ENCODE assay signal across 22 mouse cellular contexts in genomic region chr6:62067024-62067380, GRCm38 (mm10).
A peak's percentile ranks its signal among the peaks of the same experiment; 100 is the strongest.
DNase-seq lines count a peak whose midpoint lies in the region; ATAC-seq lines count a peak whose summit lies in the region.
"Had no signal": no experiment of that assay in that cellular context is flagged by ENCODE, and none has a peak within 500 bp of the region (broad histone marks: within the 10 kb centered on the region; RNA-seq: fewer than 3 reads in every experiment).

No protein-coding gene starts in this region.

- no peak for DNase-seq in hindbrain, embryonic 11.5 days (ENCODE audit: low spot score)
- no peak for DNase-seq in hindbrain, embryonic 10.5 days (ENCODE audit: low spot score)
- no peak for DNase-seq in midbrain, embryonic 11.5 days (ENCODE audit: low spot score, missing footprints)
- no peak for DNase-seq in midbrain, embryonic 14.5 days
- DNase-seq in midbrain, embryonic 10.5 days (ENCODE audit: low spot score): no peak
- DNase-seq in retina, postnatal 1 day: peak; percentile 54
- DNase-seq in layer of hippocampus, adult 11-12 months (ENCODE audit: low spot score): no peak
- DNase-seq: adrenal gland, adult 2 months; adrenal gland, postnatal 10 days; adrenal gland, postnatal 25 days; cerebellum, adult 11 months; cerebellum, adult 18-20 months; cerebellum, adult 8-10 months; cerebellum, adult 9-11 months; cerebellum, postnatal 14 days; cerebellum, postnatal 36 days had no signal

- H3K4me2 ChIP-seq in hindbrain, embryonic 11.5 days (replicated peaks; ENCODE audit: low read depth, low read length): no peak overlapping the region
- H3K4me2 ChIP-seq in midbrain, embryonic 12.5 days (replicated peaks): no peak overlapping the region
- H3K4me2 ChIP-seq in midbrain, embryonic 11.5 days: no peak overlapping the region
- no peak overlapping the region for H3K4me2 ChIP-seq in midbrain, embryonic 14.5 days (ENCODE audit: low read length)
- H3K4me2 ChIP-seq: embryonic facial prominence, embryonic 12.5 days; embryonic facial prominence, embryonic 15.5 days; forebrain, embryonic 12.5 days had no signal

- H3K4me1 ChIP-seq in hindbrain, embryonic 11.5 days (replicated peaks; ENCODE audit: control insufficient read depth, insufficient read depth, low read length): no peaks in the 10 kb centered on the region
- H3K4me1 ChIP-seq in hindbrain, embryonic 10.5 days (replicated peaks): no peaks in the 10 kb centered on the region
- H3K4me1 ChIP-seq in midbrain, embryonic 12.5 days: no peaks in the 10 kb centered on the region
- H3K4me1 ChIP-seq in midbrain, embryonic 11.5 days (ENCODE audit: control insufficient read depth, insufficient read depth, low read length): no peaks in the 10 kb centered on the region
- H3K4me1 ChIP-seq in midbrain, embryonic 14.5 days (ENCODE audit: control insufficient read depth, insufficient read depth, low read length): no peaks in the 10 kb centered on the region; the same call in 1 of the 2 replicates
- no peaks in the 10 kb centered on the region for H3K4me1 ChIP-seq in midbrain, embryonic 10.5 days
- H3K4me1 ChIP-seq: embryonic facial prominence, embryonic 12.5 days; embryonic facial prominence, embryonic 15.5 days; forebrain, embryonic 10.5 days; forebrain, embryonic 12.5 days had no signal

- H3K27ac ChIP-seq in hindbrain, embryonic 11.5 days (ENCODE audit: low read depth, low read length): no peak overlapping the region
- H3K27ac ChIP-seq in hindbrain, embryonic 10.5 days: no peak overlapping the region
- H3K27ac ChIP-seq in midbrain, embryonic 12.5 days (replicated peaks): no peak overlapping the region
- no peak overlapping the region for H3K27ac ChIP-seq in midbrain, embryonic 11.5 days (ENCODE audit: low read depth, low read length)
- no peak overlapping the region for H3K27ac ChIP-seq in midbrain, embryonic 14.5 days (replicated peaks; ENCODE audit: low read depth, low read length)
- H3K27ac ChIP-seq in midbrain, embryonic 10.5 days (replicated peaks): no peak overlapping the region
- H3K27ac ChIP-seq: embryonic facial prominence, embryonic 12.5 days; embryonic facial prominence, embryonic 15.5 days; forebrain, embryonic 10.5 days; forebrain, embryonic 12.5 days had no signal

- WGBS in hindbrain, embryonic 11.5 days: 85% methylated on average over 4 of the region's 4 CpGs
- WGBS in hindbrain, embryonic 10.5 days: 87% methylated on average over 4 of the region's 4 CpGs
- 73% methylated on average over 4 of the region's 4 CpGs for WGBS in midbrain, embryonic 12.5 days
- WGBS in midbrain, embryonic 11.5 days: 82% methylated on average over 4 of the region's 4 CpGs
- 69% methylated on average over 4 of the region's 4 CpGs for WGBS in midbrain, embryonic 14.5 days
- 91% methylated on average over 4 of the region's 4 CpGs for WGBS in midbrain, embryonic 10.5 days

- no peak overlapping the region for H3K9ac ChIP-seq in hindbrain, embryonic 11.5 days (ENCODE audit: low read depth, low read length)
- H3K9ac ChIP-seq in midbrain, embryonic 12.5 days (replicated peaks): no peak overlapping the region
- H3K9ac ChIP-seq in midbrain, embryonic 11.5 days (ENCODE audit: low read length): no peak overlapping the region
- no peak overlapping the region for H3K9ac ChIP-seq in midbrain, embryonic 14.5 days (replicated peaks; ENCODE audit: low read length)
- H3K9ac ChIP-seq: embryonic facial prominence, embryonic 12.5 days; embryonic facial prominence, embryonic 15.5 days; forebrain, embryonic 12.5 days had no signal

- H3K36me3 ChIP-seq in hindbrain, embryonic 11.5 days (ENCODE audit: control insufficient read depth, insufficient read depth, low read length): no peaks in the 10 kb centered on the region
- H3K36me3 ChIP-seq in hindbrain, embryonic 10.5 days: no peaks in the 10 kb centered on the region
- H3K36me3 ChIP-seq in midbrain, embryonic 12.5 days: no peaks in the 10 kb centered on the region
- H3K36me3 ChIP-seq in midbrain, embryonic 11.5 days (ENCODE audit: control insufficient read depth, insufficient read depth, low read length): no peaks in the 10 kb centered on the region
- no peaks in the 10 kb centered on the region for H3K36me3 ChIP-seq in midbrain, embryonic 14.5 days (ENCODE audit: control insufficient read depth, insufficient read depth, low read length)
- no peaks in the 10 kb centered on the region for H3K36me3 ChIP-seq in midbrain, embryonic 10.5 days
- H3K36me3 ChIP-seq: embryonic facial prominence, embryonic 12.5 days; embryonic facial prominence, embryonic 15.5 days; forebrain, embryonic 10.5 days; forebrain, embryonic 12.5 days had no signal

- no peaks in the 10 kb centered on the region for H3K27me3 ChIP-seq in hindbrain, embryonic 11.5 days (ENCODE audit: control insufficient read depth, insufficient read depth, low read length)
- H3K27me3 ChIP-seq in hindbrain, embryonic 10.5 days (ENCODE audit: insufficient read depth, poor library complexity, severe bottlenecking): no peaks in the 10 kb centered on the region
- no peaks in the 10 kb centered on the region for H3K27me3 ChIP-seq in midbrain, embryonic 12.5 days
- no peaks in the 10 kb centered on the region for H3K27me3 ChIP-seq in midbrain, embryonic 11.5 days (ENCODE audit: control insufficient read depth, insufficient read depth, low read length)
- no peaks in the 10 kb centered on the region for H3K27me3 ChIP-seq in midbrain, embryonic 14.5 days (ENCODE audit: control insufficient read depth, insufficient read depth, low read length)
- no peaks in the 10 kb centered on the region for H3K27me3 ChIP-seq in midbrain, embryonic 10.5 days (ENCODE audit: low read depth, poor library complexity, severe bottlenecking)
- H3K27me3 ChIP-seq: embryonic facial prominence, embryonic 12.5 days; embryonic facial prominence, embryonic 15.5 days; forebrain, embryonic 12.5 days had no signal

- no peaks in the 10 kb centered on the region for H3K9me3 ChIP-seq in hindbrain, embryonic 11.5 days (ENCODE audit: control insufficient read depth, low read length)
- no peaks in the 10 kb centered on the region for H3K9me3 ChIP-seq in hindbrain, embryonic 10.5 days
- H3K9me3 ChIP-seq in midbrain, embryonic 12.5 days: no peaks in the 10 kb centered on the region
- H3K9me3 ChIP-seq in midbrain, embryonic 11.5 days (ENCODE audit: control insufficient read depth, low read length): no peaks in the 10 kb centered on the region
- no peaks in the 10 kb centered on the region for H3K9me3 ChIP-seq in midbrain, embryonic 14.5 days (ENCODE audit: control insufficient read depth, low read length)
- H3K9me3 ChIP-seq in midbrain, embryonic 10.5 days (replicated peaks): no peaks in the 10 kb centered on the region
- H3K9me3 ChIP-seq: embryonic facial prominence, embryonic 12.5 days; embryonic facial prominence, embryonic 15.5 days; forebrain, embryonic 10.5 days; forebrain, embryonic 12.5 days had no signal

- ATAC-seq in hindbrain, embryonic 11.5 days (ENCODE audit: low FRiP score): peak; percentile 22; the same call in 1 of the 2 replicates
- ATAC-seq in midbrain, embryonic 12.5 days (ENCODE audit: low FRiP score, low read depth): 0 out of 2 replicates have a peak, but pooled peaks have one; percentile 17
- no peak for ATAC-seq in midbrain, embryonic 11.5 days (ENCODE audit: low FRiP score)
- ATAC-seq in midbrain, embryonic 14.5 days (ENCODE audit: low FRiP score, low TSS enrichment): peak; percentile 11; the same call in 1 of the 2 replicates

- no peak overlapping the region for H3K4me3 ChIP-seq in hindbrain, embryonic 11.5 days (ENCODE audit: low read depth, low read length)
- H3K4me3 ChIP-seq in hindbrain, embryonic 10.5 days: no peak overlapping the region
- H3K4me3 ChIP-seq in midbrain, embryonic 12.5 days: no peak overlapping the region
- H3K4me3 ChIP-seq in midbrain, embryonic 11.5 days (ENCODE audit: low read depth, low read length): no peak overlapping the region
- H3K4me3 ChIP-seq in midbrain, embryonic 14.5 days (replicated peaks; ENCODE audit: low read depth, low read length): no peak overlapping the region
- no peak overlapping the region for H3K4me3 ChIP-seq in midbrain, embryonic 10.5 days
- H3K4me3 ChIP-seq: embryonic facial prominence, embryonic 12.5 days; embryonic facial prominence, embryonic 15.5 days; erythroblast, embryonic 14.5 days; forebrain, embryonic 10.5 days; forebrain, embryonic 12.5 days had no signal
